Mouse (Mus musculus): ENCODE data around the gene Fpr1. TPM values are rescaled to one million over a fixed set of nuclear protein-coding genes. Genes with fewer than 3 reads are reported as not detected.

Fpr1 gene
- polyA plus RNA-seq (2012; rRNA removed) = 0.11 and 0.14 TPM in 2 replicates

GRCm38 (mm10) chr17:17883840-17884239, at the start of gene Fpr1:
TSS of gene Fpr1 (minus strand) at chr17:17883940.

DNA sequence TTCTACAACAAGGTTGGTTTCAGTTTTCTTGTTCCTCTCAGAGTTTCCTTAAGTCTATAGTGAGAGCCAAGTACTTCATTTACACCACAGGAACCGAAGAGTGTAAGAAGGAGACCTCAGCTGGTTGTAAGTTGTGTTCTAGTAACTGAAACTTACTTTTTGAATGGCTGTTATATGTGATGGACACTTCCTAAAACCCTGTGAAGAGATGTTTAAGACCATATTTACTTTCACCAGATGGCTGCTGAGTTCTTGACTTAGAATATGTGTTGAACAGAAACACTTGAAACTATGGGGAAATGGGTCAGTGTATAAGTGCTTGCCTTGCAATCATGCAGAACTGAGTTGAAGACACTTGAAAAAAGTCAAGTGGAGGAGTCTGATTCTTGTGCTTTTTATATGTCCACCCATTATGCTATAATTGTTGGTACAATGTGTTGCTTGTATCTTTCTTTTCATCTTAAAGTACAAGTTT, 4.1 kb upstream of the Fpr1 start, which contains the start of the genes Fpr2 and Fpr3:
Gene Fpr2 (plus strand): TSS at position 51 of the 475 bp plus-strand sequence.
Gene Fpr3 (plus strand): TSS at position 79 of the 475 bp plus-strand sequence.

GRCm38 (mm10) chr17:17855064-17855838, 28.5 kb downstream of the Fpr1 start, which contains the start of gene Has1:
TSS of gene Has1 (minus strand) at chr17:17855205.

DNA sequence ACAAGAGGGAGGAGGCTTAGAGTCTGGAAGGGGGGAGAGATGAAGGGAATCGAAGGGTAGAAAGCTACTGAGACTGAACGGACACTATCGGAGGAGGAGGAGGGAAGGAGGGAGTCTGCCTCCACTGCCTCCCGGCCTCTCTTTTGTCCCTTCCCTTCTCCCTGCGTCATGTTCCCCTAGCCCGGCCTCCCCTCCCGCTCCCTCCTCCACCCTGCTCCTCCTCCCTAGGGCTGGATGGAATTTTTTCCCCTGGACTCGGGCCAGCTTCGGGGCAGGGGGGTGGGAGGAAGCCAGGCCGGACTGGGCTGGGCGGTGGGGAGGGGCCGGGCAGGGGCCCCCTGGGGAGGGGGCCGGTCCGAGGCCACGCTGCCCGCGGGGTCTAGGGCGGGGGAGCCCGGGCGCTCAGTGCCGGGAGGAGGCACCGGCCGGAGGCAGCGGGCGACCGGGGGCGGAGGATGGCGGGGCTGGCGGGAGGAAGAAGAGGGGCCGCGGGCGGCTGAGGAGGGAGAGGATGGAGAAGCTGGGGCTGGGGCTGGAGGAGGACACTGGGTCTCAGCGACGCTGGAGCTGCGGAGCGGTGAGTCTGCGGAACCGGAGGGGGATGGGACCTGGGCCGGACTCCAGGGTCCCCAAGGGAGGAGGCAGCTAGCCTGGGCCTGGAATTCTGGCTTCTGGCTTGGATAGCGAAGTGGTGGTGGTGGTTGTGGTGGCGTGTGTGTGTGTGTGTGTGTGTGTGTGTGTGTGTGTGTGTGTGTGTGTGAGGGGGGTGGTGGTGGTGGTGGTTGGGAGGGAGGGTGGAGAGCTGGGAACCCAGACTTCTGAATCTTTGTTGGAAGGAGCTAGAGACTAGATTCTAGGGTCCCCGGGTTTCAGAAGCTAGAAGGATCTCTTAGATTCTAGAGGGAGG, 56.7 kb downstream of the Fpr1 start, which contains the start of gene Spaca6:
Gene Spaca6 (plus strand): TSS at position 408 of the 907 bp plus-strand sequence.

Other genes starting within 250 kb of the Fpr1 start
- gene Vmn2r90, start 180.2 kb downstream of the Fpr1 start, polyA plus RNA-seq (2012; rRNA removed) = not detected in 2 replicates
- 50.8 and 53.0 TPM in 2 replicates for gene Spaca6, start 56.8 kb downstream of the Fpr1 start, polyA plus RNA-seq (2012; rRNA removed)
- gene Has1, start 28.7 kb downstream of the Fpr1 start, polyA plus RNA-seq (2012; rRNA removed) = 0.63 and 1.5 TPM in 2 replicates
- 0.48 and 0.72 TPM in 2 replicates for gene Fpr2, start 3.9 kb upstream of the Fpr1 start, polyA plus RNA-seq (2012; rRNA removed)
- not detected in 2 replicates for gene Fpr3, start 3.9 kb upstream of the Fpr1 start, polyA plus RNA-seq (2012; rRNA removed)
- not detected in 2 replicates for gene Fpr-rs4, start 137.8 kb upstream of the Fpr1 start, polyA plus RNA-seq (2012; rRNA removed)
- gene Vmn2r124, start 165.5 kb upstream of the Fpr1 start, polyA plus RNA-seq (2012; rRNA removed) = not detected in 2 replicates
- gene Vmn2r91, start 201.1 kb upstream of the Fpr1 start, polyA plus RNA-seq (2012; rRNA removed) = not detected in 2 replicates